Mouse (Mus musculus): ENCODE results near the gene Cldn20. TPM values are rescaled to one million over a fixed set of nuclear protein-coding genes. Genes with fewer than 3 reads are reported as not detected.

Gene Cldn20
- 0.37 and 8.1 TPM in 2 replicates for total RNA-seq (2014; rRNA removed)
- 0.29 and 0.46 TPM in 2 replicates for polyA plus RNA-seq (2015; fragmentation: Nextera tagmentation; extraction: Ambion mirVana)

- WGBS: 78% methylated on average over 4 of the region's 4 CpGs
- no peak for TF ChIP-seq CTCF (IDR thresholded peaks at IDR 0.05; ENCODE audit: low read depth)
- Histone ChIP-seq H3K9me3 (ENCODE audit: low read length) (no peaks in the 10 kb centered on the region), H3K36me3 (ENCODE audit: insufficient read depth, low read length) (no peaks in the 10 kb centered on the region), H3K27me3 (ENCODE audit: insufficient read depth, low read length) (no peaks in the 10 kb centered on the region), H3K4me2 (ENCODE audit: low read depth, low read length) (no peak within 1 kb of the TSS), H3K27ac (no peak within 1 kb of the TSS), H3K9ac (replicated peaks; ENCODE audit: low read length) (no peak within 1 kb of the TSS), H3K4me3 (ENCODE audit: low read length) (no peak within 1 kb of the TSS), H3K4me1 (ENCODE audit: insufficient read depth, low read length) (no peaks in the 10 kb centered on the region)
- DNase-seq (ENCODE audit: low spot score) (no peak), ATAC-seq (no peak)
Observed at GRCm38 (mm10) chr17:3532254-3532653, at the start of gene Cldn20. TSS of gene Cldn20 (plus strand) at chr17:3532554.

- no peak overlapping the region for H3K9ac ChIP-seq (replicated peaks; ENCODE audit: low read length)
- 88% methylated on average over 8 of the region's 8 CpGs for WGBS
Observed at GRCm38 (mm10) chr17:3483091-3483490, 49.3 kb upstream of the Cldn20 start.

GRCm38 (mm10) chr17:3485851-3486250, 46.5 kb upstream of the Cldn20 start:
- DNase-seq (ENCODE audit: low spot score) (no peak), ATAC-seq (no peak)
- H3K27ac ChIP-seq: no peak overlapping the region
- no peak for TF ChIP-seq CTCF (IDR thresholded peaks at IDR 0.05; ENCODE audit: low read depth)
- no peak overlapping the region for H3K4me2 ChIP-seq (ENCODE audit: low read depth, low read length)
- no peak overlapping the region for H3K9ac ChIP-seq (replicated peaks; ENCODE audit: low read length)
- no peak overlapping the region for H3K4me3 ChIP-seq (ENCODE audit: low read length)
- no peaks in the 10 kb centered on the region for H3K36me3 ChIP-seq (ENCODE audit: insufficient read depth, low read length)
- H3K9me3 ChIP-seq (ENCODE audit: low read length): no peaks in the 10 kb centered on the region
- H3K27me3 ChIP-seq (ENCODE audit: insufficient read depth, low read length): no peaks in the 10 kb centered on the region
- H3K4me1 ChIP-seq (ENCODE audit: insufficient read depth, low read length): no peaks in the 10 kb centered on the region
- WGBS: 71% methylated on average over 7 of the region's 7 CpGs

More at GRCm38 (mm10) chr17:3483091-3483490, 49.3 kb upstream of the Cldn20 start:
- Histone ChIP-seq H3K27me3 (ENCODE audit: insufficient read depth, low read length) (no peaks in the 10 kb centered on the region), H3K4me2 (ENCODE audit: low read depth, low read length) (no peak overlapping the region), H3K4me1 (ENCODE audit: insufficient read depth, low read length) (no peaks in the 10 kb centered on the region), H3K27ac (no peak overlapping the region), H3K4me3 (ENCODE audit: low read length) (no peak overlapping the region), H3K36me3 (ENCODE audit: insufficient read depth, low read length) (no peaks in the 10 kb centered on the region), H3K9me3 (ENCODE audit: low read length) (no peaks in the 10 kb centered on the region)
- no peak for TF ChIP-seq CTCF (IDR thresholded peaks at IDR 0.05; ENCODE audit: low read depth)
- DNase-seq (ENCODE audit: low spot score): no peak
- no peak for ATAC-seq

GRCm38 (mm10) chr17:3487211-3487610, 45.1 kb upstream of the Cldn20 start:
- no peak for TF ChIP-seq CTCF (IDR thresholded peaks at IDR 0.05; ENCODE audit: low read depth)
- ATAC-seq: no peak
- no peaks in the 10 kb centered on the region for H3K36me3 ChIP-seq (ENCODE audit: insufficient read depth, low read length)
- H3K4me1 ChIP-seq (ENCODE audit: insufficient read depth, low read length): no peaks in the 10 kb centered on the region
- no peak overlapping the region for H3K4me3 ChIP-seq (ENCODE audit: low read length)
- no peaks in the 10 kb centered on the region for H3K27me3 ChIP-seq (ENCODE audit: insufficient read depth, low read length)
- WGBS: 93% methylated on average over 4 of the region's 4 CpGs
- no peaks in the 10 kb centered on the region for H3K9me3 ChIP-seq (ENCODE audit: low read length)
- no peak overlapping the region for H3K9ac ChIP-seq (replicated peaks; ENCODE audit: low read length)
- no peak overlapping the region for H3K27ac ChIP-seq
- no peak overlapping the region for H3K4me2 ChIP-seq (ENCODE audit: low read depth, low read length)
- DNase-seq (ENCODE audit: low spot score): no peak

- Histone ChIP-seq H3K27ac (no peak overlapping the region), H3K4me3 (ENCODE audit: low read length) (no peak overlapping the region), H3K4me2 (ENCODE audit: low read depth, low read length) (no peak overlapping the region), H3K4me1 (ENCODE audit: insufficient read depth, low read length) (no peaks in the 10 kb centered on the region), H3K27me3 (ENCODE audit: insufficient read depth, low read length) (no peaks in the 10 kb centered on the region), H3K9me3 (ENCODE audit: low read length) (no peaks in the 10 kb centered on the region), H3K36me3 (ENCODE audit: insufficient read depth, low read length) (no peaks in the 10 kb centered on the region), H3K9ac (replicated peaks; ENCODE audit: low read length) (no peak overlapping the region)
- DNase-seq (ENCODE audit: low spot score) (no peak), ATAC-seq (no peak)
- WGBS: 76% methylated on average over 12 of the region's 12 CpGs
- no peak for TF ChIP-seq CTCF (IDR thresholded peaks at IDR 0.05; ENCODE audit: low read depth)
Observed at GRCm38 (mm10) chr17:3487721-3488601, 44.4 kb upstream of the Cldn20 start.

GRCm38 (mm10) chr17:3490216-3490895, 42.0 kb upstream of the Cldn20 start:
- Histone ChIP-seq H3K27ac (no peak overlapping the region), H3K4me3 (ENCODE audit: low read length) (no peak overlapping the region), H3K4me2 (ENCODE audit: low read depth, low read length) (no peak overlapping the region), H3K36me3 (ENCODE audit: insufficient read depth, low read length) (no peaks in the 10 kb centered on the region), H3K27me3 (ENCODE audit: insufficient read depth, low read length) (no peaks in the 10 kb centered on the region), H3K9me3 (ENCODE audit: low read length) (no peaks in the 10 kb centered on the region), H3K4me1 (ENCODE audit: insufficient read depth, low read length) (no peaks in the 10 kb centered on the region), H3K9ac (replicated peaks; ENCODE audit: low read length) (no peak overlapping the region)
- DNase-seq (ENCODE audit: low spot score) (no peak), ATAC-seq (no peak)
- no peak for TF ChIP-seq CTCF (IDR thresholded peaks at IDR 0.05; ENCODE audit: low read depth)
- 85% methylated on average over 11 of the region's 11 CpGs for WGBS

Measured in hindbrain, postnatal 0 days (tissue).